Mouse (Mus musculus): ENCODE data around the gene Slc5a5. TPM values are rescaled to one million over a fixed set of nuclear protein-coding genes. Genes with fewer than 3 reads are reported as not detected.

Gene Slc5a5
- polyA plus RNA-seq, 1 experiment from 2014 or later = 0.95 TPM

- Histone ChIP-seq H3K9ac (0 out of 2 replicates have a peak overlapping the region, but pooled peaks have one; percentile 13), H3K9me3 (no peaks in the 10 kb centered on the region), H3K27me3 (no peaks in the 10 kb centered on the region), H3K4me2 (no peak overlapping the region), H3K4me1 (replicated peaks) (0 out of 2 replicates have a peak, but pooled peaks cover 11% of the 10 kb centered on the region), H3K4me3 (no peak overlapping the region), H3K27ac (no peak overlapping the region), H3K36me3 (peaks cover 91% of the 10 kb centered on the region)
- 92% methylated on average over 17 of the region's 17 CpGs for WGBS
- no peak for ATAC-seq (ENCODE audit: low FRiP score)
These were observed 22.1 kb upstream of the Slc5a5 start for GRCm38 (mm10) chr8:70914704-70915103.

DNA sequence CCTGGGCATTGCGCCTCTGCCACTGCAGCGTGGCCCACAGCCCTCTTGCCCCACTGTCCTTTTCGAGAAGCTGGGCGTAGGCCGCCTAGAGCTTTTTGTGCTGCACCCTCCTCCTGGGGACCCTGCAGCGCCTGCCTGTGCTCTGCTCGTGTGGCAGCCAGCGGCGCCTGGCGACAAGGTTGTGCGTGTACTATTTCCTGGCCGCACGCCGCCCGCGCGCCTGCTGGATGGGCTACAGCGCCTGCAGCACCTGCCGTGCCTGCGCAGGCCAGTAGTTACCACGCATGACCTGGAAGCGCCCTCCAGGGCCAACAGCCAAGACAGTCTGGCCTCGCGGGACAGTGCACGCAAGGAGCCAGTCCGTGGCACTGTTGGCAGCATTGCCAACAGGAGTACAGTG, 21.0 kb upstream of the Slc5a5 start:
- WGBS = 94% methylated on average over 26 of the region's 26 CpGs
- no peak for ATAC-seq (ENCODE audit: low FRiP score)
- no peak overlapping the region for H3K9ac ChIP-seq
- 0 out of 2 replicates have a peak, but pooled peaks cover 11% of the 10 kb centered on the region for H3K4me1 ChIP-seq (replicated peaks)
- H3K9me3 ChIP-seq = no peaks in the 10 kb centered on the region
- no peak overlapping the region for H3K4me3 ChIP-seq
- no peaks in the 10 kb centered on the region for H3K27me3 ChIP-seq
- H3K27ac ChIP-seq = no peak overlapping the region
- peaks cover 86% of the 10 kb centered on the region for H3K36me3 ChIP-seq
- H3K4me2 ChIP-seq = no peak overlapping the region

DNA sequence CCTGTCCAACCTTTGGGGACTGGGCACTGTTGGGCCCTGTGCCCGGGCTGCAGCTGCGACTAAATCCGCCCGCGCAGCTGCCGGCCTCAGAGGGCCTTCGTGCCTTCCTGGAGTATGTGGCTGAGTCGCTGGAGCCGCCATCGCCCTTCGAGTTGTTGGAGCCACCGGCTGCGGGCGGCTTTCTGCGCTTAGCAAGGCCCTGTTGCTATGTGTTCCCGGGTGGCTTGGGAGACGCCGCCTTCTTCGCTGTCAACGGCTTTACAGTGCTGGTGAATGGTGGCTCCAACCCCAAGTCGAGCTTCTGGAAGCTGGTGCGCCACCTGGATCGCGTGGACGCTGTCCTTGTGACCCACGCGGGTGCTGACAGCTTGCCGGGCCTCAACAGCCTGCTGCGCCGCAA, 20.4 kb upstream of the Slc5a5 start:
- Histone ChIP-seq H3K27ac (no peak overlapping the region), H3K4me1 (replicated peaks) (0 out of 2 replicates have a peak, but pooled peaks cover 11% of the 10 kb centered on the region), H3K9me3 (no peaks in the 10 kb centered on the region), H3K27me3 (no peaks in the 10 kb centered on the region), H3K4me3 (no peak overlapping the region), H3K4me2 (no peak overlapping the region), H3K36me3 (peaks cover 80% of the 10 kb centered on the region), H3K9ac (no peak overlapping the region)
- WGBS = 93% methylated on average over 30 of the region's 30 CpGs
- no peak for ATAC-seq (ENCODE audit: low FRiP score)

DNA sequence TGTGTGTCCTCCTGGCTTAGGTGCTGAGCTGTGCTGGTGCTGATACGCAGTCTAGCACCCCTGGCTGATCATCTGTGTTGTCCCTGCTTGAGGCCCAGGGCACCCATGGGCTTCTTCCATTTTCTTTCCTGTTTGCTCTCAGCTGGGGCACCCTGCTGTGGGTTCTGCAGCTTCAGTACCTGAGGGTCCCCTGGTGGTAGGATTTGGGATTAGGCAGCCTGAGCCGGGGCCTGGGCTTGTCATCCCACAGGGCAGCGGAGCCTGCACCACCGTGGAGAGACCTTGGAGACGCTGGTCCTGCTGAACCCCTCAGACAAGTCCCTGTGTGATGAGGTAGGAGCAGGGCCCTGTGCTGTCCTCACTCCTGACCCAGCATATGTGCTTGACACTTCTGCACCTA, 19.0 kb upstream of the Slc5a5 start:
- Histone ChIP-seq H3K27me3 (no peaks in the 10 kb centered on the region), H3K27ac (no peak overlapping the region), H3K9me3 (no peaks in the 10 kb centered on the region), H3K4me1 (replicated peaks) (peaks cover 24% of the 10 kb centered on the region), H3K4me3 (no peak overlapping the region), H3K9ac (no peak overlapping the region), H3K4me2 (no peak overlapping the region), H3K36me3 (peaks cover 67% of the 10 kb centered on the region)
- 86% methylated on average over 5 of the region's 5 CpGs for WGBS
- ATAC-seq (ENCODE audit: low FRiP score) = no peak

GRCm38 (mm10) chr8:70907518-70907917, 15.0 kb upstream of the Slc5a5 start:
- Histone ChIP-seq H3K4me1 (replicated peaks) (peaks cover 28% of the 10 kb centered on the region), H3K9ac (no peak overlapping the region), H3K4me3 (no peak overlapping the region), H3K27me3 (peaks cover 21% of the 10 kb centered on the region), H3K4me2 (no peak overlapping the region), H3K27ac (no peak overlapping the region), H3K9me3 (no peaks in the 10 kb centered on the region), H3K36me3 (peaks cover 26% of the 10 kb centered on the region)
- WGBS = 95% methylated on average over 2 of the region's 2 CpGs
- no peak for ATAC-seq (ENCODE audit: low FRiP score)

DNA sequence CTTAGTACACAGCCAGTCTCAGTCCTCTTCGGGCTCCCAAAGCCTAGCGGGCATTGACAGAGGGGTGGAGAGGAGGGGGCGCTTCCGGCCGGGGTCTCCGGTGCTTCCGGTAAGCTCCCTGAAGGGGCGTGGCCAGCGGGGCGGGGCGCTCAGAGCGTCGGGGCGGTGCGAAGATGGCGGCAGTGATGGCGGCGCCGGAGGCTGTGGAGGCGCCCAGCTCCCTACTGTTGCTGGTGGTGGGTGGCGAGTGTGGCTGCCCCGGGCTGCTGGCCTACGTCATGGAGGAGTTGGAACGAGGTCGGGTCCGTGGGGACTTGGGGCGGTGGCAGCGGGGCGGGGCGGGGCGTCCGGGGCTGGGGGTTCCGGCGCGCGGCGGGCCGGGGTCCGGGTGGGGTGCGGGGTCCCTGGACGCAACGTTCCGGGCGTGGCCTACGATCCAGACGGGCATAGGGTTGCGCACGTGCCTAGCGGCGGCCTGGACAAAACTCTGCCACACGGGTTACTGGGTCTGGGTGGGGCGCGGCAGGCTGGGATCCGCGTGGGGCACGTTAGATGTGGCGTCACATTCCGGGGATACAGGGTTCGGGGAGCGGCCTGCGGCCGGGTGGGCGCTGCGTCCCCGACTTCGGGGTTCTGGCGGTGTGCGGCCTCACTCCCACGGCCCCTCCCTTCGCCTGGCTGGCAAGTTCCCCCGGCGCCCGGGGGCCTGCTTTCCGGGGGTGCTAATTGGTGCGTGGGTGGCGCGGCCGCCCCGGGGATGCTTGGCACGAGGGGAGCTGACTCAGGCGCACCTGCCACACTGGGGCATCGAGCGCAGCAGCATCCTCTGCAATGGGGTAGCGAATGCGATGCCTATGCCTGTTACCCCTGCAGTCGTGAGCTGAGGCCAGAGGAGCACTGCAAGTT, 13.5 kb upstream of the Slc5a5 start, which contains the start of gene Map1s:
Gene Map1s, plus strand, starts transcription at position 102 of the 906 bp plus-strand sequence.
- H3K4me1 ChIP-seq (replicated peaks) = peaks cover 24% of the 10 kb centered on the region
- H3K36me3 ChIP-seq = peaks cover 12% of the 10 kb centered on the region
- WGBS = under 1% methylated on average over 64 of the region's 86 CpGs
- peak within 1 kb of the TSS; percentile 88 for H3K4me3 ChIP-seq
- H3K27ac ChIP-seq = peak within 1 kb of the TSS; percentile 94
- H3K9me3 ChIP-seq = no peaks in the 10 kb centered on the region
- peak; percentile 94 for ATAC-seq (ENCODE audit: low FRiP score)
- peak within 1 kb of the TSS; percentile 90 for H3K4me2 ChIP-seq
- H3K9ac ChIP-seq = peak within 1 kb of the TSS; percentile 96
- peaks cover 30% of the 10 kb centered on the region for H3K27me3 ChIP-seq

DNA sequence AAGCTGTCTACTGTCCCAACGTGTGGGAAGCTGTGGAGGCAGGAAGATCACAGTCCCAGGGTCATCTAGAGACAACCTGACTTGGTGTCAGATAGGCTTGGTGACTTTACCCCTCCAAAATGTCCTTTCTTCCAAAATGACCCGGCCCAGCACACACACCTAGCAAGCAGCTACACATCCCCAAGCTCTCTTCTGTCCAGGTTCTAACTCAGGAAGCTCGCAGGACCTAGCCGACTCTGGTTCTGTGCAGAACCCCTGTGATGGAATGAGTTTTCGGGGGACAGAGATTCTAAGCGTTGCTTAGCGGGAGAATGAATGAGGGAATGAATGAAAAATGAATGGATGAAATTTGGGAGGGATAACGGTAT, 12.9 kb upstream of the Slc5a5 start:
- Histone ChIP-seq H3K4me3 (peak overlapping the region; percentile 88), H3K9me3 (no peaks in the 10 kb centered on the region), H3K27me3 (peaks cover 30% of the 10 kb centered on the region), H3K9ac (peak overlapping the region; percentile 96), H3K36me3 (peaks cover 6% of the 10 kb centered on the region; the same call in 1 of the 2 replicates), H3K27ac (peak overlapping the region; percentile 94), H3K4me1 (replicated peaks) (peaks cover 22% of the 10 kb centered on the region), H3K4me2 (peak overlapping the region; percentile 90)
- WGBS = 17% methylated on average over 8 of the region's 8 CpGs
- ATAC-seq (ENCODE audit: low FRiP score) = peak; percentile 62

DNA sequence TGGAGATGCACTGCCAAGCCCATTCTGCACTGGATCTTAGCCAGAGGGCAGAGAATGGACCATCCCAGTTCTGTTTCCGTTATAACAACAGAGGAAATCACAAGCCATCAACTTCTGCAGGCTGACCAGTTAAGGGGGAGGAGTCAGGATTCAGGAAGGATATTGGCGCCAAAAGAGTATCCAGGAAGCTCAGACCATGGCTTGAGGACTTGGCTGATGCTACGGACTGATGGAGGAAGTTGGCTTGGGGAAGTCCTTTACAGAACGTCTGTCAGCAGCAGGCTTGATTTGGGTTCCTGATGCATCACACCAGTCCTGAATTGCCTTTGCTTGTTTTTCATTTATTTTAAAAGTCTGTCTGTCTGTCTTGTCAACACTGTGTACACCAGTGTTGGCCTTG, 12.0 kb upstream of the Slc5a5 start:
- ATAC-seq (ENCODE audit: low FRiP score) = no peak
- 67% methylated on average over 4 of the region's 4 CpGs for WGBS
- no peak overlapping the region for H3K27ac ChIP-seq

DNA sequence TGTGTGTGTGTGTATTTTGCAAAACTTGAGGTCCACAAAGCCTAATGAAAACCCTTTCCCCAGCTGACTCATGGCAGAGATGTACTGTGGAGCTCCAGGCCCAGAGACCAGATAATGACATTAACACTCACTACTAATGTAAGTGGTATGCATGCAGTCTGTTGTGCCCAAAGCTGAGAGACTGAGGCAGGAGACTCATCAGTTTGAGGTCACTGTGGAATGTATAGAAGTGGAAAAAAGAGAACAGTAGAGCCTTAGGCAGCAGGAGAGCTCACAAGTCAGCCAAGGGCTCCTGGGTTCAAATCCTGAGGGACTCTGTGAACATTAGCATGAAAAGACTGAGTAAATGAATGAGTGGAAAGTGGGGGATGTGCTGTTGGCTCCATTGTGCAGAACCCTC, 11.0 kb upstream of the Slc5a5 start:
- Histone ChIP-seq H3K4me1 (replicated peaks) (peaks cover 23% of the 10 kb centered on the region), H3K27me3 (peaks cover 30% of the 10 kb centered on the region), H3K4me3 (no peak overlapping the region), H3K36me3 (no peaks in the 10 kb centered on the region), H3K27ac (no peak overlapping the region), H3K9ac (no peak overlapping the region), H3K9me3 (no peaks in the 10 kb centered on the region), H3K4me2 (no peak overlapping the region)
- no peak for ATAC-seq (ENCODE audit: low FRiP score)

More for the DNA sequence above, 12.0 kb upstream of the Slc5a5 start:
- Histone ChIP-seq H3K9ac (no peak overlapping the region), H3K36me3 (peaks cover 4% of the 10 kb centered on the region; the same call in 1 of the 2 replicates), H3K4me1 (replicated peaks) (peaks cover 22% of the 10 kb centered on the region), H3K9me3 (no peaks in the 10 kb centered on the region), H3K27me3 (peaks cover 30% of the 10 kb centered on the region), H3K4me2 (no peak overlapping the region), H3K4me3 (no peak overlapping the region)

DNA sequence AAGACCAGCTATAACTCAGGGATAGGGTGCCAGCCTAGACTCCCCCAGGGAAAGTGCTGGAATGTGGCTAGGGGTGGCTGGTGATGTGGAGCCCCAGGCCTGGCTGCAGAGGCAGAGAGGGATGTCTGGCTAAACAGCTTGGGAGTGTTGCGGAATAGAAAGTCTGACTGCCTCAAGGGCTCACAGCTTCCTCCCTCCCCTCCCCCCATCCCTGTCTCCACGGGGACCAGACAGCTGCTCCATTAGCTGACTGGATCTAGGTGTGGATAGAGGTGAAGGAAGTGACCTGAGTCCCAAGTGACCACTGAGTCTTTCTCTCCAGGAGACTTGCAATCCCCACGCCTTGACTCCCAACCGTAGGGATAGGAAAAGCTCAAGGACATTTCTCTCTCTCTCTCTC, 10.6 kb upstream of the Slc5a5 start:
- ATAC-seq (ENCODE audit: low FRiP score) = no peak
- WGBS = 42% methylated on average over 4 of the region's 4 CpGs
- Histone ChIP-seq H3K27me3 (peaks cover 30% of the 10 kb centered on the region), H3K36me3 (no peaks in the 10 kb centered on the region), H3K9ac (peak overlapping the region; percentile 35; the same call in 1 of the 2 replicates), H3K9me3 (no peaks in the 10 kb centered on the region), H3K27ac (no peak overlapping the region), H3K4me1 (replicated peaks) (peaks cover 28% of the 10 kb centered on the region), H3K4me2 (no peak overlapping the region), H3K4me3 (no peak overlapping the region)

- Histone ChIP-seq H3K4me1 (replicated peaks) (peaks cover 22% of the 10 kb centered on the region), H3K9ac (0 out of 2 replicates have a peak overlapping the region, but pooled peaks have one; percentile 24), H3K4me2 (no peak overlapping the region), H3K4me3 (no peak overlapping the region), H3K27ac (no peak overlapping the region), H3K36me3 (no peaks in the 10 kb centered on the region), H3K27me3 (peaks cover 30% of the 10 kb centered on the region), H3K9me3 (no peaks in the 10 kb centered on the region)
- 38% methylated on average over 5 of the region's 5 CpGs for WGBS
- no peak for ATAC-seq (ENCODE audit: low FRiP score)
These were observed 9.7 kb upstream of the Slc5a5 start for GRCm38 (mm10) chr8:70902211-70902610.

- Histone ChIP-seq H3K4me3 (no peak overlapping the region), H3K4me2 (no peak overlapping the region), H3K27me3 (peaks cover 30% of the 10 kb centered on the region), H3K4me1 (replicated peaks) (peaks cover 20% of the 10 kb centered on the region), H3K9me3 (no peaks in the 10 kb centered on the region), H3K27ac (no peak overlapping the region), H3K9ac (no peak overlapping the region), H3K36me3 (peaks cover 1% of the 10 kb centered on the region; the same call in 1 of the 2 replicates)
- 71% methylated on average over 2 of the region's 2 CpGs for WGBS
- no peak for ATAC-seq (ENCODE audit: low FRiP score)
These were observed 8.4 kb upstream of the Slc5a5 start for GRCm38 (mm10) chr8:70900872-70901387.
